Mouse (Mus musculus): Measurements from ENCODE around the gene Kdm2b. TPM values are rescaled to one million over a fixed set of nuclear protein-coding genes. Genes with fewer than 3 reads are reported as not detected.

Kdm2b gene
- polyA plus RNA-seq, 1 experiment, result 2.1 TPM

DNA sequence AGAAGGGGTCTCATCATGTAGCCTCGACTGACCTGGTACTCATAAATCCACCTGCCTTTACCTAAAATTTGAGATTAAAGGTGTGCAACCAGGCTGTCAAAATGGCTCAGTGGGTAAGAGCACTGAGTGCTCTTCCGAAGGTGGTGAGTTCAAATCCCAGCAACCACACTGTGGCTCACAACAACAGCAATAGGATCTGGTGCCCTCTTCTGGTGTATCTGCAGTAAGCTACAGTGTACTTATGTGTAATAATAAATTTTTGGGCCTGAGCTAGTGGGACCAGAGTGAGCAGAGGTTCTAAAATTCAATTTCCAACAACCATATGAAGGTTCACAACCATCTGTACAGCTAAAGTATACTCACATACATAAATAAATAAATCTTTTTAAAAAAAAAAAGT, 81.6 kb downstream of the Kdm2b start:
- H3K4me3 ChIP-seq (replicated peaks), result no peak overlapping the region
- no peaks in the 10 kb centered on the region for H3K9me3 ChIP-seq (ENCODE audit: control insufficient read depth, low read length)
- H3K36me3 ChIP-seq (ENCODE audit: control insufficient read depth), result no peaks in the 10 kb centered on the region
- H3K4me1 ChIP-seq (ENCODE audit: control insufficient read depth), result peaks cover 20% of the 10 kb centered on the region
- TF ChIP-seq GATA1 (IDR thresholded peaks at IDR 0.05; ENCODE audit: low read length), result no peak
- TF ChIP-seq TAL1 (IDR thresholded peaks at IDR 0.05; ENCODE audit: low read length), result no peak
- H3K27me3 ChIP-seq (ENCODE audit: control insufficient read depth), result no peaks in the 10 kb centered on the region

DNA sequence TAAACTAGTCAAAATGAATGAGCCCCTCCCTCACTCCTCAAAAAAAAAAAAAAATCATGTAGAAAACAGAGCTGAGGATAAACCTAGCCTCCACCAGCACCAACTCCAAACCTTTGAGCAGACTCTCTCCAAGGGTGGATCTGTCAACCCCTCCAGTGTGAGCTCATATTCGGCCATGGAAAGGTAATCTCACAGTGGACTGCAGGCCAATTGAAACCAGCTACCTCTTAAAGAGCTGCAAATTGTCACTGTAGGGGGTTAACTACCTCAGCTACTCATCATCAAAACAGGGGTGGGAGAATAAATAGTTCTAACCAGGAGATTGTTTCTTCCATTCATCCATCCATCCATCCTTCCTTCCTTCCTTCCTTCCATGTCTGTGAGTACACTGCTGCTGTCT, 82.4 kb downstream of the Kdm2b start:
- Histone ChIP-seq H3K27me3 (ENCODE audit: control insufficient read depth) (no peaks in the 10 kb centered on the region), H3K4me1 (ENCODE audit: control insufficient read depth) (peaks cover 28% of the 10 kb centered on the region), H3K36me3 (ENCODE audit: control insufficient read depth) (no peaks in the 10 kb centered on the region), H3K4me3 (replicated peaks) (no peak overlapping the region), H3K9me3 (ENCODE audit: control insufficient read depth, low read length) (no peaks in the 10 kb centered on the region)
- TF ChIP-seq GATA1 (IDR thresholded peaks at IDR 0.05; ENCODE audit: low read length) (no peak), TAL1 (IDR thresholded peaks at IDR 0.05; ENCODE audit: low read length) (no peak)

DNA sequence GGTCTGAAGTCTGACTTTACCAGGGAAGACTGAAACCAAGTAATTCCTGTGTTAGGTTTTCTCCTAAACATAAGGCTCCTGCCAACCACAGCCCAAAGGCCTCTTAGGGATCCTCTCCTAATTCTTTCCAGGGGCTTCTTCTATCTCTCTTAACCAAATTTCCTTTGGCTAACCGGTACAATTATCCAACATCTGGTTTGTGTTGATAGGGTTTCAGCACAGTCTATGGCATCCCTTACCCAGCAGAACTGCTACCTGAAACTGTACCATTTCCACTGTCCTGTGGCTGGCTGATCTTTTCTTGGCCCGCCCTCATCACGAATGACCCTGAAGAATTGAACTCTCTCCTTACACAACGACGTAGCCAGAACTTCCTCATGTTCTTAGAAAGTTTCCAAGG, 86.5 kb downstream of the Kdm2b start:
- Histone ChIP-seq H3K4me1 (ENCODE audit: control insufficient read depth) (peaks cover 65% of the 10 kb centered on the region), H3K9me3 (ENCODE audit: control insufficient read depth, low read length) (no peaks in the 10 kb centered on the region), H3K36me3 (ENCODE audit: control insufficient read depth) (no peaks in the 10 kb centered on the region), H3K4me3 (replicated peaks) (no peak overlapping the region), H3K27me3 (ENCODE audit: control insufficient read depth) (no peaks in the 10 kb centered on the region)
- TF ChIP-seq GATA1 (IDR thresholded peaks at IDR 0.05; ENCODE audit: low read length), result no peak
- TF ChIP-seq TAL1 (IDR thresholded peaks at IDR 0.05; ENCODE audit: low read length), result no peak

DNA sequence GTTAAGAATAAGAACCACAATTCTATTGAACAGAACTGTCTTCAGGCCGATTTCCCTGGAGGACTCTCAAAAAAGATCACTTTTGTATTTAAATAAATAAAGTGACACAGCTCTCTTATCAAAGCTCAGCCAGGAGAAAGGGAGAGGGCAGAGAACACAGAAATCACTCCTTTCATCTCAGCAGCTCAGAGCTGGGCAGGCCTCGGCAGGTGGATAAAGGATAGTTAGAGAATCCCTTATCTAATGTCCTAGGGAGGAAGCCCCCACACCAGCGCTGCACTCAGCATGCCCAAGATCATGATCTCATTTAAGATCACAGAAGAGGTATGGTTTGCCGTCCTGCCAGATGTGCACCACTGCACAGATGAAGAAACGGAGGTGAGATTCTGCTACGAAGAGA, 87.4 kb downstream of the Kdm2b start:
- no peak overlapping the region for H3K4me3 ChIP-seq (replicated peaks)
- no peak for TF ChIP-seq GATA1 (IDR thresholded peaks at IDR 0.05; ENCODE audit: low read length)
- TF ChIP-seq TAL1 (IDR thresholded peaks at IDR 0.05; ENCODE audit: low read length), result no peak
- H3K36me3 ChIP-seq (ENCODE audit: control insufficient read depth), result 0 out of 2 replicates have a peak, but pooled peaks cover 2% of the 10 kb centered on the region
- H3K9me3 ChIP-seq (ENCODE audit: control insufficient read depth, low read length), result no peaks in the 10 kb centered on the region
- H3K4me1 ChIP-seq (ENCODE audit: control insufficient read depth), result peaks cover 74% of the 10 kb centered on the region
- no peaks in the 10 kb centered on the region for H3K27me3 ChIP-seq (ENCODE audit: control insufficient read depth)

DNA sequence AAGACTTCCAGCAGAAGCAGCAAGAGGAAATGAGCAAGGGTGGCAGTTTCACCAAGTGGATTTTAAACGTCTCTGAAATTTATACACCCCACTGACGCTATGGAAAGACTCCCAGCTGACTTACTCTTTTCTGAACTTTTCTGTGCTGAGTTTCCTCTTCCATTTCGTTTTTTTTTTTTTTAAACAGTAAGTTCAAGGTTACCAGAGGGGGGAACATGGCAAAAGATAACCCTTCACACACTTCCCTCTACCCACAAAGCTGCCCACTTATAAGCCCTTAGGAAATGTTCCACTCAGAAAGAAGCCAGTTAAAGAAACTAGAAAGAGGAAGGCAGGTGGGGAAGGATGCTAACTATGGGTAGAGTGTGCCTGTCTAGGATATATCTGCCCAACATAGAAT, 88.0 kb downstream of the Kdm2b start:
- H3K9me3 ChIP-seq (ENCODE audit: control insufficient read depth, low read length), result no peaks in the 10 kb centered on the region
- no peaks in the 10 kb centered on the region for H3K27me3 ChIP-seq (ENCODE audit: control insufficient read depth)

DNA sequence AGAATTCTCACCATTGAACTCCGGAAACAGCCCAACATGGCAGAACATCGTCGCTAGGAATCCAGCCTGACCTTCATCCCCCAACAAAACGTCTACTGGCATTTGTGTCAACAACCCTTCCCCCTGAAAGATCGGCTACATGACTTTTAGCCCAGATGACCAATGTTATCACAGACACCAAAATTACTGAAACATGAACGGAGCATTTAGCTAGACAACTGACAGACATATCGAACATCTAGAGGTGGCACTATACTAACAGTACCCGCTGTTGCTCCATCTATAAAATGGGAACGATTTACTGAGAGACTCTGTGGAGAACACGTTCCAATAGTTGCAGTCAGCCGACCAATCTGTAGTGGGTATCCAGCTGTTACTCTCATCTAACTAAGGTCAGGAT, 88.4 kb downstream of the Kdm2b start:
- Histone ChIP-seq H3K9me3 (ENCODE audit: control insufficient read depth, low read length) (no peaks in the 10 kb centered on the region), H3K36me3 (ENCODE audit: control insufficient read depth) (0 out of 2 replicates have a peak, but pooled peaks cover 2% of the 10 kb centered on the region), H3K4me3 (replicated peaks) (peak overlapping the region; percentile 73), H3K4me1 (ENCODE audit: control insufficient read depth) (peaks cover 77% of the 10 kb centered on the region), H3K27me3 (ENCODE audit: control insufficient read depth) (no peaks in the 10 kb centered on the region)
- TF ChIP-seq TAL1 (IDR thresholded peaks at IDR 0.05; ENCODE audit: low read length) (no peak), GATA1 (IDR thresholded peaks at IDR 0.05; ENCODE audit: low read length) (no peak)

More for the DNA sequence above, 88.0 kb downstream of the Kdm2b start:
- TF ChIP-seq TAL1 (IDR thresholded peaks at IDR 0.05; ENCODE audit: low read length), result no peak
- Histone ChIP-seq H3K36me3 (ENCODE audit: control insufficient read depth) (0 out of 2 replicates have a peak, but pooled peaks cover 2% of the 10 kb centered on the region), H3K4me3 (replicated peaks) (no peak overlapping the region), H3K4me1 (ENCODE audit: control insufficient read depth) (peaks cover 75% of the 10 kb centered on the region)

DNA sequence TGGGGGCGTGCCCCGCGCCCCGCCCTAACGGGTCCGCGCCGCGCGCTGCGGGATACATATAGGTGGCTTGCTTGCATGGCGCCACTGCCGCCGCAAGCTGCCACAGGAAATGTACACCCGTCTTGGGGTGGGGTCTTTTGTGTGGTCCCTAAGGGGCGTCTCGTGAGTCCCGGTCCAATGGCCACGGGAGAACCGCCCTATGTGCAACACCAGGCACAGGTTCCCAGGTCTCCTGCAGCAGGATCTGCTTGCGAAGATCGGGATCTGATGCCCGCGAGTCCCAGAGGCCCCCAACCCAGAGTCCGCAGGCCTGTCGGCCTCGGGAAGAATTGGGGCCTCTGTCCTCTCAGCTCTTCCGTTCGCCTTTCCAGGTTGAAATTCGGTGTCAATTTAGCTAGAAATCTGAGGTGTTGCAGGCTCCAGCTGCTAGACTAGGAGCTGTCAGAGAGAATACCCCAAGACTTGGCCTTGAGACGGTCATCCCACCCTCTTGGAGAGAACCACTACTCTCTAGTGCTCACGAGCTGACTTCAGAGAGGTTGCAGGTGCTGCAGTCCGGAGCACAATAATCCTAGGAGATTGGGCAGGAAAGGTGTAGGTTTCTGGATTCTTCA, 89.0 kb downstream of the Kdm2b start:
- Histone ChIP-seq H3K9me3 (ENCODE audit: control insufficient read depth, low read length) (no peaks in the 10 kb centered on the region), H3K36me3 (ENCODE audit: control insufficient read depth) (0 out of 2 replicates have a peak, but pooled peaks cover 2% of the 10 kb centered on the region), H3K4me1 (ENCODE audit: control insufficient read depth) (peaks cover 79% of the 10 kb centered on the region), H3K4me3 (replicated peaks) (peak overlapping the region; percentile 73), H3K27me3 (ENCODE audit: control insufficient read depth) (no peaks in the 10 kb centered on the region)
- TF ChIP-seq TAL1 (IDR thresholded peaks at IDR 0.05; ENCODE audit: low read length) (no peak), GATA1 (IDR thresholded peaks at IDR 0.05; ENCODE audit: low read length) (no peak)

DNA sequence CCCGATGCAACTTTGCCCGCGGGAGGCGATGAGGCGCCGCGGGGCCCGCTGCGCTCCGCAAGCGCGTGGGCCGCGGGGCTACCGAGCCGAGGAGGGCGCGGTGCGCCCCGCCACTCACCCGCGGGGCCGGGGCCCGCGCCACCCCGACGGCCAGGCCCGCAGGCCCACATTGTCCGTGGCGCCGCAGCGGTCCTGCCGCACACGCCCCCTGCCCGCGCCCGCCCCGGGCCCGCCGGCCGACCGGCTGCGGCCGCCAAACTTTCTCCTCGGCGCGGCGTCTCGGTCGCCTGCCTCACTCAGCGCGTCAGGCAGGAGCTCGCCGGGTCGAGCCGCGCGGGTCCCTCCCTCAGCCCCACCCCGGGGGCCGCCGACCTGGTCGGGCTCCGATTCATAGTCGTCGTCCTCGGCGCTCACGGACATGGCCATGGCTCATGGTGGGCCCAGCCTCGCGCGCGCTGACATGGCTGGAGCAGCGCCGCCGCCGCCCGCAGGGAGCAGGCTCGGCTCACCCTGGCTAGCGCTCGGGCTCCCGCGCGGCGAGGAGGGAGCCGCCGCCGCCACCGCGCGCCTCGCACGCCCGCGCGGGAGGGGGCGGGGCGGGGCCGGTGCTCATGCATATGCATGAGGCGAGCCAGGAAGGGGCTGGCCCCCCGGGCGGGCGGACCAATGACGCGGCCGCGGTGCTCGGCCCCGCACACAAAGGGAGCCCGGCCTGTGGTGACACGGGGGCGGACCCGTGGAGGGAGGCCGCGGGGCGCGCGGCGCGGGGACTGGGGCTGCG, 89.7 kb downstream of the Kdm2b start:
- Histone ChIP-seq H3K36me3 (ENCODE audit: control insufficient read depth) (0 out of 2 replicates have a peak, but pooled peaks cover 2% of the 10 kb centered on the region), H3K4me1 (ENCODE audit: control insufficient read depth) (peaks cover 80% of the 10 kb centered on the region), H3K9me3 (ENCODE audit: control insufficient read depth, low read length) (no peaks in the 10 kb centered on the region), H3K4me3 (replicated peaks) (peak overlapping the region; percentile 73), H3K27me3 (ENCODE audit: control insufficient read depth) (no peaks in the 10 kb centered on the region)
- TF ChIP-seq TAL1 (IDR thresholded peaks at IDR 0.05; ENCODE audit: low read length), result no peak
- no peak for TF ChIP-seq GATA1 (IDR thresholded peaks at IDR 0.05; ENCODE audit: low read length)

DNA sequence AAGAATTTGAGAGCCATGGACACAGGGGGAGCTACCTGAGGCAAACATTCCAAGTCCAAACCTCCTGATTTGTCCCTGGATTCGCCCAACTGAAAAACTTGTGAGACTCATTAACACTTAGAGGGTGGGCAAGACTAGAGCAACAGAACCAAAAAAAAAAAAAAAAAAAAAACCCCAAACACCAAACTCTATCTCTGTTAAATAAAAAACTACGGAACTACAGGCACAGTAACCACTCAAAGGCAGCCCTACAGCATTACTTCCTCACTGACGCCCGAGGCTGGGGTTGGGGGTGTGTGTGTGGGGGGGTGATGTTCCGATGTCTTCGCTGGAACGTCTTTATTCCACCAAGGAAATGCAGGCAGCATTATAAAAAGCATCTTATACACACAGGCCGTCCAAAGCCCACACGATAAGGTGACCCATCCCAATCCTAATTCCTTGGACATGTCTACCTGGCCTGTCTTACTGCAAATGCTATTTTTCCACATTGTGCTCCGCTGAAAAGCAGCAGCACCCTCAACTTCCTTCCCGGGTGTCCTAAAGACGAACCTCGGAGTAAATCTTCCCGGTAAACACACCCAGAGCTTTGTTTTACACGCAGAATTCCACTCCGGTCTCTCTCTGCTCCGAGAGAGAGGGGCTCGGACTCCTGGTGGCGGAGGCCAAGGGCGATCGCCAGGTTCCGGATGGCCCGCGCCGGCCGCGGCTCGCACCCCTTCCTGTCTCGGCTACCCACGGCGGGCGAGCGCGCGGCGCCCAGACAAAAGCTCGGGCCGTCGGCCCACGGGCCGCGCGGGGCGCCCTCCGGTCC, 90.5 kb downstream of the Kdm2b start:
- Histone ChIP-seq H3K9me3 (ENCODE audit: control insufficient read depth, low read length) (no peaks in the 10 kb centered on the region), H3K4me1 (ENCODE audit: control insufficient read depth) (peaks cover 76% of the 10 kb centered on the region), H3K36me3 (ENCODE audit: control insufficient read depth) (0 out of 2 replicates have a peak, but pooled peaks cover 2% of the 10 kb centered on the region), H3K27me3 (ENCODE audit: control insufficient read depth) (no peaks in the 10 kb centered on the region), H3K4me3 (replicated peaks) (peak overlapping the region; percentile 73)
- TF ChIP-seq GATA1 (IDR thresholded peaks at IDR 0.05; ENCODE audit: low read length), result no peak
- TF ChIP-seq TAL1 (IDR thresholded peaks at IDR 0.05; ENCODE audit: low read length), result no peak

Measured in erythroblast, embryonic 14.5 days (primary cell).